Mouse (Mus musculus): ENCODE results near the gene Herc6. TPM values are rescaled to one million over a fixed set of nuclear protein-coding genes. Genes with fewer than 3 reads are reported as not detected.

The Herc6 gene
- total RNA-seq (2021): 1 to 10 TPM; 5.6 to 5.7 TPM

DNA sequence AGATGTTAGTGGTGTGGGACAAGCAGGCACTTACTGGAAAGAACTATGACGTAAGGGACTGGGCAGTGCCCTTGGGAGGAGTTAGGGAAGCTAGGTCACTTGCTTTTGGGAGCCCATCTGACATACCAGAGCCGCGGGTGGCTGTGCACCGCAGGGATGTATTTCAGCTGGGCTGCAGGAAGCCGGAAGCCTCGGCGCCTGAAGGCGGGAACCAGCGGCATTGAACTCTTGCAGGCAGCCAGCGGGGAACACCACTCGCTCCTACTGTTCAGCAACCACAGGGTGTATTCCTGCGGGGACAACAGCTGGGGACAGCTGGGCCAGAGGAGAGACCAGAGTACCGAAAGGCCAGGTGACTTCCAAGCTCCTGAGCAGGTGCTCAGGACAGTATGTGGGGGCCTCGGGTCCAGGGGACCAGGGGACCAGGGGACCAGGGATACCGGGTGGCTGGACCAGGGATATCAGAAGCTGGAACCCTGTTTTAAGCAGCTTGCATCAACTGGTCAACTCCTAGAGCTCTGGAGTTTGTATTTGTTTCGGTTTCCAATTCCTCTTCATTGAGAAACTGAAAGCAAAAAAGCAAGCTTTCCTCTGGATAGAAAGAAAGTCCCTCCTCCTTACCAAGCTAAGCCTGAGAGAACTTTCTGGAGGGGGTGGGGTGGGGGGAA lies at the start of gene Herc6:
Gene Herc6 (plus strand): TSS at position 120 of the 668 bp plus-strand sequence.
- peak; percentile 73 for DNase-seq

DNA sequence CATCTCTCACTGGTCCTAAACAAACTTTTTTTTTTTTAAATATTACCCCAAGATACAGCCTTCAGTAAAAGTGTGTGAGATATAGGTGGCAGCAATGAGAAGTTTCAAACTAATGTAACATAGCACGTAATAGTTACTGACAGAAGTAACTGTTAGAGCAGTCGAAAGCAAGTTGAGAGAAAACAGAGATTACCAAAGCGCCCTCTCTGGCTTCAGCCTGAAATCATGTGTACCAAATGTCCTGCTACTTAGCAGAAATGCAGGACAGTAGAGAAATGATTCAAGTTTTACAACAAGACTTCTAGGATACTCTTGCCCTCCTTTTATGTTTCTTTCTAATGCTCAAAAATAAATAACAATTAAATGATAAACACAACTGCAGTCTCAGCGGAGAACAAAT lies 49.8 kb upstream of the Herc6 start:
- DNase-seq: no peak

DNA sequence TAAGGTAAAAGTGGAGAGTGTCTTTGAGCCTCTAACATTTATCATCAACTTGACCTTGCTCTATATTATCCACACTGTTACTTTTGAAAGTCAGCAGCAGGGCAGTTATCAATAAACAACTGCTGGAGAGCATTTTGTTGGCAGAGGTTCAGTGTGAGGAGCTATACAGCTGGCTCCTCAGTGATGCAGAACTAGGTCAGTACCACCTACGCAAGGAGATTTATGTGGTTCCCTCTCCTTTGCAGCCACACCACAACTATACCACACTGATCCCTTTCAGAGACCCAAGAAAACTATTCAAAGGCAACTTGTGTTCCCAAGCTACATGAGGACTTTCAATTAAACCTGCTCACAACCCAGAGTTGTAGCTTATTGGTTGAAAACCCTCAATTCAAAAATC lies 49.4 kb upstream of the Herc6 start:
- no peak for DNase-seq

DNA sequence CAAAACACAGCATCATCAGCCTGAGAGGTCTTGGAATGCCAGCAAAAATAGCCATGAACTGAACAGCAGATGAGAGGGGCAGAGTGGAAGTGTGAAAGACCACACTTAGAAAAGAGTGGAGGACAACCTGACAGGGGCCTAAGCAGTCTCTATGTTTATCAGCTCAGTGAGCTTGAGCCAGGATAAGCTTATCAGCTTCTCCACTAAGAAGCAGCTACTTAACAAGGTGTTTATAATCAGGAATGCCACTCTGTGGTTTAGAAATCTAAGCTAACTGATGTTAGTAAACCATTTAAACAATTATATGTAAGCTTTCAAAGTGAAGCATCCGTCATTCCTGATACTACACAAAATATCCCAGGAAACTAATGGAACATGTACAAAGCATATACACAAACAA lies 48.8 kb upstream of the Herc6 start:
- no peak for DNase-seq

DNA sequence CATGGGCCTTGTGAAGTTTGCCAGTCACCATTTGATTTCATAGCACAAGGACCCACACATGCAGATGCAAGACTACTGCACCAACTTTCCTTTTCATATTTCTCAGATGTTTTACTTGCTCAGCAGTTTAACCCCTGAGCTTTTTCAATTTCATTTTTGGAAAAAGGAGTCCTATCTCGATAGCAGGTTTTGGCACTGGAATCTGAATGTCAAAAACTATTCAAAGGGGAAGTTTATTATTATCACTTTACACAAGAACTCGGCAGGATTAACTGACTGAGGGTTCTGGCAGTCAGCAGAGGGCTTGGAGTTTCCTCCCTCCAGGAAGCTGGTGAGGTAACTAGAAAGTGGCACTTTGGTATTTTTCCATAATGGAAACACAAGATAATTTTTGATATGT lies 47.4 kb upstream of the Herc6 start:
- DNase-seq: no peak

DNA sequence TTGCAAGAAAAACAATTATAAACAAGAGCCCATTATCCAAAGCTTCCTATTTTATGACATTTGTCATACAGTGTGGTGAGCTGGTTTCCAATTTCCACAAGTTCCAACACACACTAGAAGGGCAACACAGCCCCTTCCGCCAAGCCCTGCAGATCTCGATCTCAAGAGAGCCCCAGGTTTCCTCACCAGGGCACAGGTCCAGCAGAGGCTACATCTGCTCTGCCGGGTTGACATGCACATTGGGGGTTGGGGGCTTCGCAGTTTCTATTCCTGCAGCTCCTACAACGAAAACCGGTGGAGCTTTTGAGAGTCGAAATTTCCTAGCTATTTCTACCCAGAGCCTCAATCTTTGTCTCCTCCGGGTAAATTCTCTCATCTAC lies 46.6 kb upstream of the Herc6 start:
- peak; percentile 28 for DNase-seq

DNA sequence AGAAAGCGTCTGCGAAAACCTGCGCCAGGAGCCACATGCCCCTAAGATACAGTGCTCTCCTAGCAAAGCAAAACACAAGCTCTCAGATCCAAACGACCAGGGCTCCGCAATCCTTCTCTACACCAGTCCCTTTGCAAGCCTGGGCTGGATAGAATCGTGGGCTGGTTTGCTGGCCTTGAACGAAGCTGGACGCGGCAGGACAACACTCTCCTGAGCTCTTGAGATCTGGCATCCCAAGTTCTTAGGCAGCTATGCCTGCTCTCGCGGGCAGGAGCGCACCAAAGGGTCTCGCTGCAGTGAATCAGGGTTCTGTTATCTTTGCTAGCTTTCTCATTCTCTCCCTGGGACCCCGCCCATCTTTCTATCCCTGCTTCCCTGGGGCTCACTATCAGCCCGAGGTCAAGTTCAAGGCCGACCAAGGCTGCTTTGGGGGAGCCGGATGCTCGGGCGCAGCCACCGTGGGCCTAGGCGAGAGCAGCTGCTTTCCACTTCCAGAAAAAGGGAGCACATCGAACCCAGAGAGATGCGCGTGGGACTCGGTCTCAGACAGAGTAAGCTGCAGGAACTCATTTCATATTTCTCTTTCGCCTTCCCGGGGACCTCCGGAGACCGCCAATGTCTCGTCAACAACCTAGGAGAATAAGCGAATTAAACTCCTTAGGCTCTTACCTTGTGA lies 46.1 kb upstream of the Herc6 start:
- peak; percentile 44 for DNase-seq

DNA sequence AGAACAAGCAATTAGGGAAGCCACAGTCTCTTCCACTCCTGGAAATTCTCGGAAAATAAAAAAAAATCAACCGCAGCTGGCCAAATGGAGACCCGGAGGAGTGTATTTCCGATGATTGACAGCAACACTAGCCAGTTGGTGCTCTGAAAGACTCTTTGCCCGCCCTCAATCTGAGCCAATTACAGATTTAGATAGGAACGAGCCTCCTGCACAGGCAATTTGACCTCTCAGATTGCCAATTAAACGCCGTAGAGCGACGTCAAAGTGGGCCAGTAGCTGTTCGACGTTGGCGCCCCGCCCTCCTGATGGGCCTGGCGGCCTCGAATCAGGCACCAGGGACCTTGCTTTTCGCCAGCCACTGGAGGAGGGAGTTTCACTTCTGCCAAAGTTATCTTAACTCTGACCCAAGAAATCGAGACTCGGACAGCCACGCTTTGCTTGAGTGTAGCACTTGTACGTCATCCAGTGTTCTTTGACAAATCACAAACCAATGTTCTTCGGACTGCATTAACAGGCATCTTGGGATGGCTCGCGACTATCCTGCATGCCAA lies 45.3 kb upstream of the Herc6 start, which contains the start of gene Ppm1k:
Gene Ppm1k (minus strand): TSS at position 83 of the 551 bp plus-strand sequence.
- peak; percentile 99 for DNase-seq

DNA sequence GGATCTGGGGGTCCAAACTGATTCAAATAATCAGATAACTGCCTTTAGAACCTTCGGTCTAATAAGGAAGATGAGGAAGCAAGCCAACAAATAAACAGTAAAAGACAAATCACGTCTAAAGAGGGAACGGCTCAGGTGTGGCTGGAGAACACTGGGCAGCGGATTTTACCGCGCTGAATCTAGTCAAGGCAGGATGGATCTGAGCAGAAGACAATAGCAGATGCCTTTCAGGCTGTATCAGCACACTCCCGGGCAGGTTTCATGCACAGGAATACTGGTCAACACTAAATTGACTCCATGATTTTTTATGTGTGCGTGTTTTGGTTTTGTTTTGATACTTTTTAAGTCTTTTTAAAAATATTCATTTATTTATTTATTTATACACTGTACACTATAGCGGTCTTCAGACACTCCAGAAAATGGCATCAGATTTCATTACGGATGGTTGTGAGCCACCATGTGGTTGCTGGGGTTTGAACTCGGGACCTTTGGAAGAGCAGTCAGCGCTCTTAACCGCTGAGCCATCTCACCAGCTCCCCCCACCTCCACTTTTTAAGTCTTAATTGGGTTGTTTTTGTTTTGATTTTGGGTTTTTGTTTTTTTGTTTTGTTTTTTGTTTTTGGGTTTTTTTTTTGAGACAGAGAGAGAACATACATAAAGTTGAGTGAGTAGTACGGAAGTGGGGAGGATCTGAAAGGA lies 44.7 kb upstream of the Herc6 start:
- peak; percentile 25 for DNase-seq

DNA sequence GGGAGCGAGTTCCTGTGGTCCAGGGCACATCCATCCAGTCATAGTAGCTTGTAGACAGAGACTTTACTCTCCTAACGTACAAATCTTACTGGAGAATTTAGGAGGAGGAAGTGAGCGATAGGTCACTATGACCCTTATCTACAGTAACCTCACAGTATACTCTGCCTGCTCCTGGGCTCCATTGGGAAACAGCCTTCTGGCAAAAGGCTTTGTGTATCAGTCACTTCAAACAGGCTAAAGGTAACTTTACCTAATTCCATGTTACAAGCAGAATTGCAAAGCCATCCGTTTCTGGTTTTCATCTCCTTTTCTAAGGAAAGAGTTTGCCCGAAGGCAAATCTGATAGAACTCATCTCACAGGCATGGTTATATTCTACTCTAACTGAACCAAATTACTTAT lies 42.9 kb upstream of the Herc6 start:
- DNase-seq: no peak

DNA sequence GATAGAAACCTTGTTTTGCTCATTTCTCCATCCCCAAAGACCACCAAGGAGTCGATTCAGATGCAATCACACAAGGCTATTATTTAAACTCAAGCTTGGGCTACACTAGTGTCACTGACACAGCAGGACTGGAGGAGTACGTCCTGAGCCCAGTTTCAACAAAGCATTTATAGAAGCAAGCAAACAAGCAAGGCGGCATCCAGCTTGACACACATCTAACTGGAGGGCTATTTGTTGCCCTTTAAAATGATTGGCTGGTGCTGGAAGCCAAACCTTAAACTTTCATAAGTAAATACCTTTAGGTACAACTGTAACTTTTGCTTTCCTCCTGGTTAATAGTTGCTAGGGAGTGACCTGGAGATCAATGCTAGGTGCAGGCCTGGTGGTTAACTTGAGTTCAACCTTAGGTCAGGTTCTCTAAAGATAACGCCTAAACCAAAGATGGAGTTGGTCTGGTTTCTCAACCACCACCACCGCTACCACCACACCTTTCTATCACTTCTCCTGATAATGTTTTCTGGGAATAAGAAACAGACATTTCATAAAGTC lies 39.8 kb upstream of the Herc6 start:
- no peak for DNase-seq

DNA sequence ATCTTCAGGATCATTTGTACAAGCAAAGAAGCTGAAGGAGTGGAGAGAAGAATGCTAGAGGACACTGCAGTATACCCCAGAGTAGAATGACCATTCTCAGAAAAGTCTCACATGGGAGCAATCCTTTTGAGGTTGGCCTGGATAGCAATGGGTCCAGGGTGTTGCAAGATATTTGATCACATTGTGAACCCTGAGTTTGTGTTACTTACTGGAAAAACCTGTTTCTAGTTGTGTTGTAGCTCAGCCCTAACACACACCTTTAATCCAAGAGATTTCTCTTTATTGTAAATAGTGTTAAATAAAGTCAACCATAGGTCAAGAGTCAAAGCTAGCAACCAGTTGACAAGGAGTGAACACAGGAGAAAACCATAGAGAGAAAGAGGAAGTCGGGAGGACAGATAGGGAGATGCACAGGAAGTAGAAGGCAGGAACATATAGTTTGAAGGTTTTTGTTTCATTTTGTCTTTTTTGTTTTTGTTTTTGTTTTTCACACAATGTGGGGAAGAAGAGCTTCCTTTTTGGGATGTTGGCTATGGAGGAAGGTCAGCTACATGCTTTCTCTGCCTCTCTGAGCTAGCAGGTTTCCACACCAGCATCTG lies 39.0 kb upstream of the Herc6 start:
- no peak for DNase-seq

DNA sequence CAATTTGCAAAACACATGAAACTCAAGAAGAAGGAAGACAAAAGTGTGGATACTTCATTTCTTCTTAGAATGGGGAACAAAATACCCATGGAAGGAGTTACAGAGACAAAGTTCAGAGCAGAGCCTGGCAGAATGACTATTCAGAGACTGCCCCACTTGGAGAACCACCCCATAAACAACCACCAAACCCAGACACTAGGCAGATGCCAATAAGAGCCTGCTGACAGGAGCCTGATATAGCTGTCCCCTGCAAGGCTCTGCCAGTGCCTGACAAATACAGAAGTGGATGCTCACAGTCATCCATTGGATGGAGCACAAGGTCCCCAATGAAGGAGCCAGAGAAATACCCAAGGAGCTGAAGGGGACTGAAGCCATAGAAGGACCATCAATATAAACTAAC lies 37.2 kb upstream of the Herc6 start:
- DNase-seq: peak; percentile 35

DNA sequence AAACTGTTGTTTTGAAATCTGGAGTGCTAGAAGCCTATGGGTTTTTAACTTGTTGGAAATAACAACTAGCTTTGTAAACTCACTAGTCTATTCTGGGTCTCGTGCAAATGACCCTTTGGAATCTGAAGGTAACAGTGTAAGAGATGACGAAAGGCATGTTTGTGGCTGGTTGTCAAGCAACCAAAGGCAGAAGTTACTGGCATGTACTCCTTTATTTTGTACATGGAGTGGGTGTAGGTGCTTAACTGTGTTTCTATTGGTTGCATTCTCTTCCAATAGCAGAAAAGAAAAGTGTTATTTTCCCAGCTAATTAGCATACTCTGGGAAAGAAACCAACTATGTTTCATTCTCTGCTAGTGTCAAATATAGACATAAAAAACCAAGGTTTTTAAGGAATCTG lies 35.9 kb upstream of the Herc6 start:
- peak; percentile 23 for DNase-seq

DNA sequence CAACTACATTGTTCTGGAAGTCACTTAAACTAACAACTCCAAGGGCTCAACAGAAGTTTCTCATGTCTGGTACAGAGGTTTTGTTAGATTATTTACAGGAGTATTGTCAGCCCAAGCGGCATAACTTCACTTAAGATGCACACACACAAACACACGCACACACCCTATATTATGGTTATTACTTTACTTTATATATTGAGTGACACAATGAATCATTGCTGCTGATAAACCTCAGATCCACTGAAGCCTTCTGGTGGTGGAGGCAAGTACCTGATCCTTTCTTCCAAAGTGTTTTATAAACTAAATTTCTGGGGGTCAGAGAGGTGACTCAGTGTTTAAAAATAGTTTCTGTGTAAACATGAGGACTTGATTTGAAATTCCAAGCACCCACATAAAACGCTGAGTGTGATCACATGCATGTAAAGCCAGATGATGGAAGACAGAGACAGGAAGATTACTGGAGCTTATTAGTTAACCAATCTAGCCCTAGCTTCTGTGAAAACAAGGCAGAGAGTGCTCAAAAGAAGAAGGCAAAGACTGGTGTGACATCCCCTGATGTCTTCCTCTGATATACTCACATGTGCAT lies 29.5 kb upstream of the Herc6 start:
- DNase-seq: no peak

DNA sequence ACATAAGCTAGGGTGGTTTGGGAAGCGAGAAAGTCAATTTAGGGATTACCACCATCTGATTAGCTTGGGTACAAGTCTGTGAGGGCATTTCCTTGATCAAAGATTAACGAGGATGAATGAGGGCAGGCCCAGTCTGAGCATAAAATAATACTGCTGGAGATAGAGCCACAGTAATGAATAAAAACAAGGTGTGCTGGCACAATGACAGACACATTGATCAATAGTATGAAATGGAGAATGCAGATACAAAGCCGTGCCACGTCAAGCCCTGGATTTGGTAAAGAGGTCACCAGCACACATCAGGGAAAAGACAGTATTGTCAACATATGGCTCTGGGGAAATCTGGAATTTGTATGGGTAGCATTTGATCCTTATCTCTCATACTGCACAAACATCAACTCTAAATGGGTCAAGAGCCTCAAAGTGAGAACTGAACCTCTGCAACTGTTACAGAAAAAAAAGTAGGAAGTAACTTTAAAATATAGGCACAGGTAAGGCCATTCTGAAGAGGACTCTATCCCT lies 22.9 kb upstream of the Herc6 start:
- no peak for DNase-seq

DNA sequence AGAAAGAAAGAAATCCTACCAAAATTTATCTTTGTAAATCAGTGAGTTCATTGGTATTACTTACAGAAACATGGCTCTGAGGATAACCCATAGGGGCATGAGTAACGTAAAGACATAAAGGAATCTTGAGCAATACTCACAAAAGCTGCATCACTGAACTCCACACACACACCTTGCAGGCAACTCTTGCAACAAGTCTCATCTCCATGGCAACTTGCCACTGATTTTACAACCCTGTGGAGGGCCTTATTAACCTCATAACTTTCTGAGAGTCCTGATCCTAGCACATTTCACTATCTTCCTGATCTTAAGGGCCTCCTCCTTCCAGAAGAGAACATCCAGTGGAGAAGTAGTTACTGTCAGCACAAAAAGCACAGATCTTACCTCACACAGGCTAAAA lies 17.3 kb upstream of the Herc6 start:
- DNase-seq: no peak

DNA sequence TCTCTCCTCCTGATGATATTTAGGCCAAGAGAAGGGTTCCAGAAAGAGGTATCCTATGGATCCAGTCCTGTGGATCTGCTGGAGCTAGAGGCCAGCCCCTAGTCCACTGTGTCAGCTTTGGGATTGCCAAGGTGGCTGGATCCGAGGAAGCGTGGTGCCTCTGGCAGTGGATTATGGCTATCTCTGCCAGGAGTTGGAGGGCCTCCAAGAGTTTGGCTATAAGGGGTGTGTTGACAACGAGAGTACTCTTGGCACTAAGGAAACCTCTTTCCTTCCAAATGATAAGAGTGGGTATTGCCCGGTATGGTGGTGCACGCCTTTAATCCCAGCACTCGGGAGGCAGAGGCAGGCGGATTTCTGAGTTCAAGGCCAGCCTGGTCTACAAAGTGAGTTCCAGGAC lies 15.3 kb upstream of the Herc6 start:
- no peak for DNase-seq

DNA sequence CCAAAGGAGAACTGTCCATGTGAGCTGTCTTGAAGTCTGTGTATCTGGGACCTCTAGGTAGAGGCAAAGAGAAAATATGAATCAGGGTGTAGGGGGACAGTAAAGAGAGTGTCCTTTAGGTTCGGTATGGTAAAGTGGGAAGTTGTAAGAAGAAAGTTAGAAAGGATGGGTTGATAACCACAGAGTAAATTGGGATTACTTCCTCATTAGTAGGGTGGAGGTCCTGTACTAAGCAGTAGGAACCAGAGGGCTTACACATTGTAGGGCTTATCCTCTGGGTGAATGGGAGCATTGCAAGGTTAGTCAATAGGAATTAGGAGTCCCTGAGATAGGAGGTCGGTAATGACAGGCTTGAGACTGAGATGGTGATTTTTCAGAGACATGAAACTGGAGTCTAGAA lies 13.2 kb upstream of the Herc6 start:
- DNase-seq: no peak

DNA sequence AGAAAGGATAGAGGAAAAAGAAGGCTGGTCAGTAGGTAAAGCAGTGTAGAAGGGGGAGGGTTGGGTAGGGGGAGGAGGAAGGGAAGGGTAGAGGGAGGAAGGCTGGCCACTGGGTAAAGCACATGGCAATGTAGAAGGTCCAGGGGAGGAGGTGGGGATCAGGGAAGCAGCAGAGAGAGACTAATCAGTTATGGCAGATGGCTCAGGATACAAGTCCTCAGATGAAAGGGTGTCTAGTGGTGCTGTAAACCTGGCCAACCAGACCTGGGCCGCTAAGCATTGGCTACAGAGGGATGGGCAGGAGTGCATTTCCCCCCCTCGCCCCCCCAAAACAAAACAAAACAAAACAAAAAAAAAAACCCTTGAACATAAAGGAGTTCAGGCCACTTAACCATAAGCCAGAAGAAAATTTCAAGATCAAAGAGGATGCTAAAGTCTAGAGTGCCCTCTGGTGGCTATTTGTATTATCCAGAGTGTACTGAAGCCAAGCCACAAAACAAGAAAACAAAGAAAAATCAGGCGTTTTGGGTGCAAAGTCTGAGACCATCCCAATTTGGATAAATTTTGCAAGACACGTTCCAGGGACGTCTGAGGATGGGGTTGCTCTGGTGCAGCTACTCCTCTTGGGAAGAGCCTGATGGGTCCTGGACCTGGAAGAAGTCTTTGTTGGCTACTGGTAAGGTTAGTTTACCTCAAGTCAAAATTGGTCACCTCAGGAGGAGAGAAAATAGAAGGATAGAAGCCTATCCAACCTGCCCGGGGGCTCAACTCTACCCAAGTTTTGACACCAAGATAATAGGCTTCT lies 10.4 kb upstream of the Herc6 start:
- peak; percentile 43 for DNase-seq

DNA sequence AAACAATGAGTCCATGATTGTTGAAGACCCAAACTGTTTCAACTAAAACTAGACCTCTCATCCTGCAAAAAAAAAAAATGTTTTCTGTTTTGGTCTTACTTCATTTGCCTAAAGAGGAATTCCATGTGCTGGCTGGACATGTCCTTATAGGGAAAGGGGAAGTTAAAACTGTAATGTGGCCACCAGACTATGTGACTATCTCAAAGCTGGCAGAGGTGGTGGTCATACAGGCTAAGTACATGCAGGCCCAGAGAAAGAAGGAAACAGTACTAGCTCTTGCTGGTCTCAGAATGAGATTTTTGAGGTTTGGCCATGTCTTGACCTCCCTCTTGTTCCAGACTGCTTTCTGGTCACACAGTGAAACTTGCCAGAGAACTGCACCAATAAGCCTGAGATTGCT lies 9.2 kb upstream of the Herc6 start:
- no peak for DNase-seq
